In the genomic region with DNA sequence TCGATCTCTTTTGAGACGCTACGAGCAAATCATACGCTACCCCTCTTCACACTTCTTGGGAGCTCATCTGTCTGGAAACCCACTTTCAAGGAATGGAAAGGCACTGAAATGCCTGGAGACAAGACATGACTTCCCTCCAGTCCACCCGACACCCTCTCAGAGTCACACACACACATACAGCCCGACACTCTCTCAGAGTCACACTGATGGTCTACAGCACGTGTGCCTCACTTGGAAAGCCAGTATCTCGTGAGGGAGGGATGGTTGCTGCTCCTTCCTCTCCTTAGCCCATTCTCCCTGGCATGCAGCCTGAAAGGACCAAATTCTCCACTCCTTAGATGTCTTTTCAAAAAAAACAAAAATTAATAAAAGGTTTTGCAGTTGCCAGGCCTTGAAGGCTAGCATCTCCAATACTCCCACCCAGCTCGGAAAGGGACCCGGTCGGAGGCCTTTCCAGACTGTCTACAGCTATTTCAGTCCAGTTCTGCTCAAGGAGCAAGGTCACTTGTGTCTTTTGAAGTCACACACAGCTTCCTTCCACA, we compare ENCODE assay signal across 14 mouse cellular contexts. TPM values are rescaled to one million over a fixed set of nuclear protein-coding genes. Genes with fewer than 3 reads are reported as not detected.
DNase-seq lines count a peak whose midpoint lies in the region; ATAC-seq lines count a peak whose summit lies in the region.
"Had no signal": no experiment of that assay in that cellular context is flagged by ENCODE, and none has a peak within 500 bp of the region (broad histone marks: within the 10 kb centered on the region; RNA-seq: fewer than 3 reads in every experiment).

No protein-coding gene starts in this region.

- WGBS in heart, embryonic 16.5 days: 41% methylated on average over 11 of the region's 11 CpGs
- WGBS in hindbrain, embryonic 14.5 days: 73% methylated on average over 11 of the region's 11 CpGs
- 48% methylated on average over 11 of the region's 11 CpGs for WGBS in stomach, embryonic 15.5 days

- no peaks in the 10 kb centered on the region for H3K27me3 ChIP-seq in heart, embryonic 16.5 days (ENCODE audit: control insufficient read depth, insufficient read depth, low read length)
- H3K27me3 ChIP-seq in hindbrain, embryonic 14.5 days (ENCODE audit: control insufficient read depth, insufficient read depth, low read length): no peaks in the 10 kb centered on the region
- H3K27me3 ChIP-seq in stomach, embryonic 15.5 days (replicated peaks): no peaks in the 10 kb centered on the region

- peak overlapping the region; percentile 45 for H3K4me2 ChIP-seq in heart, embryonic 16.5 days (ENCODE audit: low read depth, low read length)
- H3K4me2 ChIP-seq in hindbrain, embryonic 14.5 days (replicated peaks): peak overlapping the region; percentile 67
- peak overlapping the region; percentile 27; the same call in 1 of the 2 replicates for H3K4me2 ChIP-seq in stomach, embryonic 15.5 days

- peak; percentile 47 for ATAC-seq in heart, embryonic 16.5 days (replicated peaks; ENCODE audit: extremely low read depth, insufficient read depth, low FRiP score)
- no peak for ATAC-seq in hindbrain, embryonic 14.5 days (ENCODE audit: low FRiP score)
- ATAC-seq in stomach, embryonic 15.5 days (ENCODE audit: insufficient read depth, low FRiP score, low read depth): no peak
- ATAC-seq in inflammation-experienced regulatory T-cells, adult 6 months: no peak
- ATAC-seq in erythroid progenitor cell, adult 5-6 weeks (replicated peaks; ENCODE audit: low FRiP score, poor library complexity, severe bottlenecking): no peak

- 0 out of 2 replicates have a peak overlapping the region, but pooled peaks have one; percentile 0 for H3K4me3 ChIP-seq in heart, embryonic 16.5 days (ENCODE audit: low read length)
- H3K4me3 ChIP-seq in hindbrain, embryonic 14.5 days (replicated peaks; ENCODE audit: low read length): no peak overlapping the region
- no peak overlapping the region for H3K4me3 ChIP-seq in stomach, embryonic 15.5 days (replicated peaks)

- no peaks in the 10 kb centered on the region for H3K9me3 ChIP-seq in heart, embryonic 16.5 days (replicated peaks; ENCODE audit: control insufficient read depth, low read length)
- H3K9me3 ChIP-seq in hindbrain, embryonic 14.5 days (ENCODE audit: control insufficient read depth, low read length): no peaks in the 10 kb centered on the region
- H3K9me3 ChIP-seq in stomach, embryonic 15.5 days: no peaks in the 10 kb centered on the region

- DNase-seq in heart, adult 9 months (ENCODE audit: low spot score in 2 of 2): no peak
- peak; percentile 37 for DNase-seq in ovary, adult 18-20 months (ENCODE audit: low spot score)
- no peak for DNase-seq in ovary, postnatal 14 days (ENCODE audit: low spot score)
- DNase-seq in hindbrain, embryonic 14.5 days (ENCODE audit: low spot score): no peak
- DNase-seq: adrenal gland, postnatal 14 days; cerebellum, postnatal 25 days; gastrocnemius, postnatal 36 days; retina, postnatal 1 day; thymus, postnatal 4 days had no signal

- 0 out of 2 replicates have a peak, but pooled peaks cover 3% of the 10 kb centered on the region for H3K36me3 ChIP-seq in heart, embryonic 16.5 days (ENCODE audit: control insufficient read depth, insufficient read depth)
- H3K36me3 ChIP-seq in hindbrain, embryonic 14.5 days (replicated peaks; ENCODE audit: control insufficient read depth, insufficient read depth): no peaks in the 10 kb centered on the region
- peaks cover 12% of the 10 kb centered on the region; the same call in 1 of the 2 replicates for H3K36me3 ChIP-seq in stomach, embryonic 15.5 days

- H3K9ac ChIP-seq in heart, embryonic 16.5 days (ENCODE audit: low read length): no peak overlapping the region
- peak overlapping the region; percentile 31; the same call in 1 of the 2 replicates for H3K9ac ChIP-seq in hindbrain, embryonic 14.5 days
- no peak overlapping the region for H3K9ac ChIP-seq in stomach, embryonic 15.5 days

- peaks cover 52% of the 10 kb centered on the region for H3K4me1 ChIP-seq in heart, embryonic 16.5 days (ENCODE audit: control insufficient read depth, insufficient read depth, low read length)
- H3K4me1 ChIP-seq in hindbrain, embryonic 14.5 days (replicated peaks; ENCODE audit: control insufficient read depth, insufficient read depth, low read length): peaks cover 48% of the 10 kb centered on the region
- H3K4me1 ChIP-seq in stomach, embryonic 15.5 days: peaks cover 27% of the 10 kb centered on the region

- H3K27ac ChIP-seq in heart, embryonic 16.5 days (ENCODE audit: low read length): peak overlapping the region; percentile 36
- no peak overlapping the region for H3K27ac ChIP-seq in hindbrain, embryonic 14.5 days
- H3K27ac ChIP-seq in stomach, embryonic 15.5 days: peak overlapping the region; percentile 32; the same call in 1 of the 2 replicates
- H3K27ac ChIP-seq: macrophage had no signal

RNA-seq across cellular contexts. Expression of a gene that starts 8.6 kb away (rescaled TPM):
- 18.0 and 20.7 TPM in 2 replicates for polyA plus RNA-seq in heart, embryonic 16.5 days (2015; fragmentation: Nextera tagmentation; extraction: Ambion mirVana)
- 46.3 and 48.6 TPM in 2 replicates for polyA plus RNA-seq in hindbrain, embryonic 14.5 days (2014; fragmentation: Nextera tagmentation; extraction: Ambion mirVana)
- polyA plus RNA-seq in stomach, embryonic 15.5 days (2015; fragmentation: Nextera tagmentation; extraction: Ambion mirVana): 35.1 and 36.2 TPM in 2 replicates
- polyA plus RNA-seq in inflammation-experienced regulatory T-cells, adult 6 months (2017; shearing (Covaris generic)): under 1 TPM in 2 of 3 experiments, not detected in 1; 0.05 to 0.43 TPM
- total RNA-seq in erythroid progenitor cell, adult 5-6 weeks (2015; ENCODE audit: low replicate concordance): 2.5 and 4.6 TPM in 2 replicates
- 1.3 and 2.1 TPM in 2 replicates for total RNA-seq in erythroid progenitor cell, adult 5-6 weeks (2017; ENCODE audit: low replicate concordance)

Comparison
In these comparisons a context has a peak if more than half of its experiments do, and no peak if none do; other contexts are left out.
1. RNA of a gene that starts 8.6 kb away (polyA plus RNA-seq): 46.3 to 48.6 TPM in hindbrain, embryonic 14.5 days, 35.1 to 36.2 TPM in stomach, embryonic 15.5 days and 18.0 to 20.7 TPM in heart, embryonic 16.5 days; 0.05 to 0.43 TPM in inflammation-experienced regulatory T-cells, adult 6 months; every median in the first group is over 10 times any median in the second.
2. Peak in every context shown above with its lines, with median percentiles within 50 percentile points of each other: H3K4me2 ChIP-seq.